Mouse (Mus musculus) activated CD4-positive, CD25-positive, alpha-beta regulatory T cell, adult 4 months (primary cell): Measurements from ENCODE around the gene Clstn1. TPM values are rescaled to one million over a fixed set of nuclear protein-coding genes. Genes with fewer than 3 reads are reported as not detected.

Experiments
- ATAC-seq: one replicate; pipeline ENCODE4 v1.8.0; 2017
- polyA plus RNA-seq, 2 experiments: library from polyadenylated mRNA; unstranded; fragments of 100-300 nt; shearing (Covaris generic); gene quantifications; one replicate each; pipeline ENCODE4 v1.2.1; 2017

The Clstn1 gene
- polyA plus RNA-seq, 2 experiments from 2014 or later, result 4.8 to 4.9 TPM

DNA sequence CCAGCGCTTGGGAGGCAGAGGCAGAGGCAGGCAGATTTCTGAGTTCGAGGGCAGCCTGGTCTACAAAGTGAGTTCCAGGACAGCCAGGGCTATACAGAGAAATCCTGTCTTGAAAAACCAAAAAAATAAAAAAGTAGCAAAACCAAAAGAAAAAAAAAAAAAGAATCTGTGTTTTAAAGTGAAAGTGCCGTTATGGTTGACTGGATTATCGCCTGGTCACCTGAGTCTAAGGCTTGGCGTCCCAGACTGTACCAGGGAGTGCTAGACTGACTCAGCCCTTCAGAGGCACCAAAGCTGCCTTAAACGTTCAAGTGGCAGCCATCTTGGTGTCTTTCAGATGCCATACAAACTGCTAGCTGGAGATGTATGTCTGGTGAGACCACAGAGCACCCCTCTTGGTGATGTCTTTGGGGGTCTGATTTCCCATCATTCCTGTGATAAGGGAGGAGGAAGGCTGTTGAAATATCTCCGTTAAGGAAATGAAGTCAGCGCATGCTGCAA, 49.7 kb downstream of the Clstn1 start:
- no peak for ATAC-seq

DNA sequence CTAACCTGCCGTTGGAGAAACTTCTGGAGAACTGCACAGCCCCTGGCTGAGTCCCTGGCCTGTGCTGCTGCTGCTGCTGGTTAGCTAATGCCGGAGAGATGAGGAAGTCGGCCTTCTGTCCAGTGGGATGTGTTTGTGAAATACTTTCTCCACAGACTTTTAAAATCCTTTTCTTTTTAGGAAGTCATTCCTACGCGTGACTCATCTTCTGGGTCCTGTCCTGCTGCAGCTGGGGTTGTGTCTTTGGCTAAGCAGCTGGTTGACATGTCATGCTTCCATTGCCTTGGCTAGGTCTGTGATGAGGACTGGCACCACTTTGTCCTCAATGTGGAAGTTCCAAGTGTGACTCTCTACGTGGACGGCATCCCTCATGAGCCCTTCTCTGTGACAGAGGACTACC, 51.7 kb downstream of the Clstn1 start:
- ATAC-seq, result no peak

DNA sequence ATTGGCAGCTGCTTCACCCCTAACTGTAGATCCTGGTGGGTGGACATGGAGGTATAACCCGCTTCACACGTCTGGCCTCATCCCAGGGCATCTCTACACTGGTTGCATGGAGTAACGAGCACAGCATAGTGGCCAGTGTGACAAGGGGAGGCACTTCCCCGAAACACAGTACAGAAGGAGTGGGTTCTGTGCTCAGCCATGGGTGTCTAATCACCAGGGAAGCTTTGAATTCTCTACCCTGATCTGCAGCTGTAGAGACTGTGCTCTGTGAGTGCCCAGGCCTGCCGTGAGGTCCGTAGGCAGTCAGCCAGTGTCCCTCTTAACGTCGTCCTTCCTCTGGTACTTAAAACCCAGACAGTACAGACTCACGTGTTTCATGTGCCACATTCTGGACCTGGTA, 54.6 kb downstream of the Clstn1 start:
- ATAC-seq, result no peak

DNA sequence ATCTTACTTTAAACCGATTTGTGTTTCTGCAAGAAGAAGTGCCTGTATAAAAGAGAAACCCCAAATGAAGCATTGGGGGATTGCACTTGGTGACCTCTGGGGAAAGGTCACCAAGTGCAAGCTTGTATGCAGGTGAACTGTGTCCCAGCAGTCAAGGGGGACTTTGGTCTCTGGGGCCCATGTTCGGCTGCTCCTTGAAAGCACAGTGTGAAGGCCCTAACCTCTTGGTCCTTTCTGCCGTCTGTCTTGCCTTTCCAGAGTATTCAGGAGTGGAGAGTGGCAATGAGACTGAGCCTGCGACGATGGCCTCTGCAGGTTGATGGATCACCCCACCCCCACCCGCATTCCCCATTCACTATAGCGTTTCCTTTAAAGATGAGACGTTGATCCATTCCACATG, 55.1 kb downstream of the Clstn1 start:
- no peak for ATAC-seq

DNA sequence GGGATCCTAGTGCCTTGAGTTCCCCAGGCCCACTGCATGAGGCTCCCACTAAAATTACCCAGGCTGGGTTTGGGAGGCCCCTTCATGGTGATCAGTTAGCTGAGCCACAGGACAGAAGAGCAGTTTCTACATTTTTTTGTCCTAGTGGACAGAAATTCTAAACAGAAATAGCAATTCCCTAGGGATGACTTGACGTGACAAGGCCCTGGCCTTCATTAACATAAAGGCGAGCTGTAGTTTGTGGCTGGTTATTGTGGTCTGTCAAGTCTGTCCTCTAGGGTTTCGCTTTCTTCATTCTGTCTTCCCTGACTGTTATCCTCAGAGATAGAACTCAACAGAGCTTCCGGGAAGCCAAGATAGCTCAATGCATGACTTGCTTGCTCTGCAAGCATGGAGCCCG, 55.7 kb downstream of the Clstn1 start:
- no peak for ATAC-seq

DNA sequence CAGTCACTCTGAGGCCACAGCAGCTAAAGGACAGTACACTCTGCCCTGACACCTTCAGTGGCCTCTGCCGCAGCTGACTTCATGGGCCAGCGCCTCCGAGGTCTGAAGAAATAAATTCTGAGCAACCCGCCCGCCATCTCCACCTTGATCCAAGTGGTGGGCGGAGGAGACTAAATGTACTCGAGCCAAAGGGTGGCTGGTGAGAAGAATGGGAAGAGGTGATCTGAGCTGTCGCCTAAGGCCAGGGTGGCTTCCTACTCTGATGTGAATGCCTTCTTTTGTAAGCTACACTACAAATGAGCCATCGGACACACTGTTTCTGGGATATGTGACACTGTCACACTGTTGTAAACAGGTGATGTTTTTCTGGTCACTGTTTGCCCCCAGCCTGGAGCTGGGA, 59.5 kb downstream of the Clstn1 start:
- no peak for ATAC-seq

DNA sequence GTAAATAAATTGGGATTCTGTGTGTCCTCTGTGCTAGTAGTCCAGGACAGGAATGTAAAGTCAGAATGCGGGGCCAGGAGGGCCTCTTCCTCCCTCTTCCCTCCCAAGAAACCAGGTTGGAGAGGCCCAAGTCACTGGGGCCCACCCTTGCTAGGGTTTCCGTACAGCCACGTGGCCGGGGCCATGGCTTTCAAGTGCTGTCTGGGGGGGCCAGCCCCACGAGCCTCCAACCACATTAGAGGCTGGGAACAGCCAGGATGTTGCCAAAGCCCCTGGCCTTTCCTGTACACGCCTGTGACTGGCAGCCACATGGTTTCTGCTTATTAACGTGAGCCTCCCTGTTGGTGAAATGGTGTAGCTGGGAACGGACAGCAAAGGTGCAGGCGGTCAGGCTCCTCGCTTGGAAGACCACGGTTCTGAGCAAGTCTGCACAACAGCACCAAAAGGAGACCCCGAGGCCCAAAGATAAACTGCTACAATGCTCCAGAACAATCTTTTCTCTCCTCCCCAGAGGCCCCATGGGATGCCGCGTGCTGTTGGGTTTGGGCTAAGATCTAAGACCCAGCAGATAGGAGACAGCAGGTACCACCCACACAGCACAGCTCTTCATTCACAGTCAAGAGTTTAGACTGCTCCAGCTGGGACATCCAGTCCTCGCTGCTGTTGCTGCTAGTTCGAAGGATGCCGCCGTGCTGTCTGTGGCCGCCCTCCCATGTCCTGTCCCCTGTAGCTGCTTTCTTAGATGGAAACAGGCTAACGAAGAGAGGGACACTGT, 62.0 kb downstream of the Clstn1 start:
- peak; percentile 57 for ATAC-seq

DNA sequence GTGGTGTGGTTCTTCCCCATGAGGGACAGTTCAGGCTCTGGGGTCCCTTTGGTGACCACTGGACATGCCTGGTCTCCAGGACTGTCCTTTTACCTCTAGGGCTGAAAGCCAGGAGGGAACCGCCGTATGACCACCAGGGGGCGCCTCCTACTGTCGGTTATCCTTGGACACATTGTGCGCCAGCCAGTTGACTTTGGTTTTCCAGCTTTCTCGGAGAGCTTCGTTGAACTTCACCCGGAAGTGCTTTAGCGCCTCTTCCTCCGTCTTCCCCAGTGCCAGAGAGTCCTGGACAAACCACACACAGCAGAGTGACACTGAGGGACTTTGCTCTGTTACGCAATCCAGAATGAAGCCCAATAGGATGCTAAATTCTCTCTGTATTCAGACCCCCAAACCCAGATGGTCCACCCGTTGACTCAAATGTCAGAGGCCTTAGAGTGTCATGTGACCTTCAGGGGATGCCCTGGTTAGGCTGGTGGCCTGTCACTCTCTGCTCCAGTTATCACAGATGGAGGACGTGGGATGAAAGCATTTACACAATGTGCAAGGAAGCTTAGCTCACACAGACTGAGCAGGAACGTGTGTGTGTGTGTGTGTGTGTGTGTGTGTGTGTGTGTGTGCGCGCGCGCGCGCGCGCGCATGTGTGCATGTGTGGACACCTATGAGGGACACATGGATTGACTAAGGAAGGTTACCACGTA, 64.4 kb downstream of the Clstn1 start:
- ATAC-seq, result no peak

DNA sequence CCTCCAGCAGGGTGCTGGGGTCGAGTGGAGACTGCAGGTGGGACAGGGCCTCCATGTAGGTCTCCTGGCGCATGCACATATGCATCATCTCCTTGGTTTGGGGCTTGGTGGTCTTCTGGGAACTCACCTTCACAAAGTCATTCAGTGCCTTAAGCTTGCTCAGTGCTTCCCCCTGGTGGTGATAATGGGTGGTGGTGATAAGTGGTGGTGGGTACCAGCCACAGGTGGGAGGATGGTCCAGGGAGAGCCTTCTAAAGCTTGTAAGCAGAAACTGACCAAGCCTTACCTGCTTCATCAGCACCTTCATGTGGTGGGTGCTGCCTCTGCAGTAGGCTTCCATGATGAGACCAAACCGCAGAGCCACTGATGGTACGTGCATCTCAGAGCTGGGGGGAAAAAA, 68.0 kb downstream of the Clstn1 start:
- no peak for ATAC-seq

DNA sequence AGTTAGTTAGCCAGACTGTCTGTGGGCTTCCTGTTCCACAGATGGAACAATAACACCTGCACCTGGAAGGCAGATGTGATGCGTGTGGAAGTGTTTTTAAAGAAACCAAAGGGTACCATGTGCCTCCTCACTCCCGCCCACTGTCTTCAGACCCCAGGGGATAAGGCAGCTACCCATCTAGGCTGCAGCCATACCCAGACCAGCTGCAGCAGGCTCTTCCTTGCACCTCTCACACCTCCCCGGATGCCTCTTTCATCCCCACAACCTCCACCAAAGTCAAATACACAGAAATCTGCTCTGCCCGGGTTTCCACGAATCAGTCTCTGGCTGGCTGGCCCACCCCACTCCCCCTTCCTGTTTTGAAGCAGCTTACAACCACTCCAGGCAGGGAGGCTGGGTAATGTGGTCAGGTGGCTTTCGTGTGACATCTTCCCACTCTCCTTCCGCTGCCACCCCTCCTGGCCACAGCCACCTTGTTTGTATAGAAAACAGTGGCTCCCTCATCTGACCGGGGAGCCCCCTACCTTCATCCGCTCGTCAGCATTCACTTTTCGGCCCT, 71.7 kb downstream of the Clstn1 start:
- ATAC-seq, result peak; percentile 95

DNA sequence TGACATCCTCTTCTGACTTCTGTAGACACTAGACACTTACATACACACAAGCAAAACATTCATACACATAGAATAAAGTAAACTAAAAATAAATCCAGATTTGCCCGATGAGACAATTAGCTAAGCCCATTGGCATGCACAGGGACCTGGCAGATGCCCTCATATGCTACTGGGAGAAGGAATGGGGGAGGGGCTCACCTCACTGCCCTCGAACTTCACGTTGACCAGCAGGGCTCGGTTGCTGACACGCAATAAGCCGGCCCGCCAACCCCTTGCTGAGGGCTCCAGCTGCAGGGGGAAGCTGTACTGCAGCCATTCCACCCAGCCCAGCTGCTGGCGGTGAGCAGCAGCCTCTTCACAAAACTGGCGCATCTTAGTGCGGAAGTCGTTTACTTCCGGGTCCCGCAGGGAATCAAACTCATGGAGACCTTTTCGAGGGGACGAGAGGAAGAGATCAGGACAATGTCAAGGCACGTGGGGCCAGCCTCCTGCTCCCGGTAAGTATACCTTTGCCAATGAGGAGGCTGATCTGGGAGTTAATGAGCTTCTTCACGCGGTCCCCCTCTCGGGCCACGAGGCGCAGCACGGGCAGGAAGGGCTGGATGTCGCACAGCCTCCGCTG, 73.3 kb downstream of the Clstn1 start:
- no peak for ATAC-seq

DNA sequence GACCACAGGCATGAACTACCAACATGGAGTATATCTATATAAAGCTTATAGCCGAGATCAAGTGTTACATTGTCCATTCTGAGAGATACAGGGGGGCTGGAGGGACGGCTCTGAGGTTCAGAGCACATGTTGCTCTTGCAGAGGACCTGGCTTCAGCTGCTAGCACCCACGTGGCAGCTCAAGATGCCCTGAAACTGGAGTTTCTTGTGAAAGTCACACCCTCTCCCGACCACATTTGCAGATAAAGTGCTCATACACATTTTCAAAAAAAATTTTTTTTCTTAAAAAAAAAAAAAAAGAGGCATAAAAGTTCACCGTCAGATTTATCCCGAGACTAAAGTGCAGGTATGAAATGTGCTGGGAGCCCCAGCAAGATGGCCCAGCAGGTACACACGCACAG, 74.3 kb downstream of the Clstn1 start:
- ATAC-seq, result no peak

DNA sequence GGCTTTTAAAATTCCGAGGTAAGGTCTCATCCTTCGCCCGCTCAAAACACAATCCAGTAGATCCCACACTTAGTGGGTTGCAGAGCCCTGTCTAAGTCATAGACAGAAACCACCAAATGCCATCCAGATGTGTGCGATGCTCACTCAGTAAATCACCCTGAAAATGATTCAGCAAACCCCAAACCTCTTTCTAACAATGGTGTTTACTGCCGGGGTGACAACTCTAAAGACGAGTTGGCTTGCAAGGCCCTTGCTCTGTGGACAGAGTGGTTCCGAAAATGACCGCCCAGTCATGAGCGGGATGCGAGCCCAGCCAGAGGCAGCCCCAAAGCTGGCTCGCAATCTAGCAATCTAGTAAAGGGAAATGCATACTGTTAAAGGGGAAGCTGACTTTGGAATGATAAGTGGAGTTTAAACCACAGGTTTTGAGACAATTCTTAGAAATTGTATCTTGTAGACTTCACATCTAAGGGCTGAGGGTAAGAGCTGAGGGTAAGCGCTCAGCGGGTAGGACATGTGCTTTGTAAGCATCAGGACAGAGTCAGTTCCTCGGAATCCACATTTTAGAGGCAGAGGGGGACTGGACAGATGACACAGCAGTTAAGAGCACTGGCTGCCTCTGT, 75.8 kb downstream of the Clstn1 start:
- ATAC-seq, result no peak

DNA sequence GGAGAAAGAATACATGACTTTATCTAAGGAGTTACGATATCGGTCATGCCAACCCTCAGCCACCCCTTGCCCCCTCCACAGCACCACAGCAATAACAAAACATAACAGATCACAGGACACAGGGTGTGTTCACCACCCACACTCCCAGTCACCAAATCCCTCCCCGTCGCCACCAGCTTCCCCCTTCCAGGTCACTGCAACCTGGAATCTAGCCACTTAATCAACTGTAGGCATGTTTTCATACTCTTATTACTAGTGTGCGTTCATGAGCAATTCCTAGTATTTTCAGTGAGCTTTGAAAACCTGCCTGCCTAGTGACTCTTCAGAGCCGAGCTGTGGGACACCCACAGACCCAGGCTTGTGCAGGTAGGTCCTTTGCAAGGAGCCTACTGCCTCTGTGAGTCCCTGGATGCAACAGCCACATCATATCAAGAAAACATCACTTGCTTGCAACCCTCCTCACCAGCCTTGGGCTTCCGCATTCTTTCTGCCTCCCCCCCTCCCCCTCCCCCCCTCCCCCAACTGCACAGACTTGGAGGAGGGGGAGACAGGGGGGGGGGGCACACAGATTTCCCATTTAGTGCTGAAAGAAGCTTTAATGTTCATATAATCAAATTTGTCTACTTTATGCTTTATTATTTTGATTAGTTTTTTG, 77.7 kb downstream of the Clstn1 start:
- ATAC-seq, result peak; percentile 56

DNA sequence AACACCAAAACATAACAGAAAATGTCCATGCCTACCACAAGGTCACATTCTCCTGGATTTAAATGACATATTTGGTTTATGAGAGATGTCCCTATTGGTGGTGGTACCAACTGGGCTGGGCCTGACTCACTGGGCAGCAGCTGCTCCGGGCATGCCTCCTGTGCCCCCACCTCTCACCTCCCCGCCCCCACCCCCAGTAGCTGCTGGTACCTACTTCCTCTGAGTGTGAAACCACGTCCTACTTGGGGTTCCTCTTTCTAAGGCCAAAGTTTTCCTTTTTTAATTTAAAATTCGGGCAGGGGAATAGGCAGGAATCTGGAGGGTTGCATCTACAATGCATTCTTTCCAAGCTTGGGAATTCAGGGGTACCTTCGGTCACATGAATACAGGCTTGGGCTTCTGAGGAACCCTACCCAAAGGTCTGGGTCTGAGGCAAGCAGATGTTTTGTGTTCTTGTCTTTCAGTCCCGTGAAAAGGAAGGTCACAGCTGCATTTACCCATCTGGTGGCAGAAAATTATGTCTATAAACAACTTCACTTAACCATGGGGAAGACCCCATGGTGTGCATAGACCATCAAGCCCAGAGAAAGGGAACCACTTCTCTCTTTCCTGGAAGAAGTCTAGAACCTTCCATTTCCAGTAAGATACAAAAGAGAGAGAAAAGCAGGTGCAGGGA, 78.9 kb downstream of the Clstn1 start:
- no peak for ATAC-seq

DNA sequence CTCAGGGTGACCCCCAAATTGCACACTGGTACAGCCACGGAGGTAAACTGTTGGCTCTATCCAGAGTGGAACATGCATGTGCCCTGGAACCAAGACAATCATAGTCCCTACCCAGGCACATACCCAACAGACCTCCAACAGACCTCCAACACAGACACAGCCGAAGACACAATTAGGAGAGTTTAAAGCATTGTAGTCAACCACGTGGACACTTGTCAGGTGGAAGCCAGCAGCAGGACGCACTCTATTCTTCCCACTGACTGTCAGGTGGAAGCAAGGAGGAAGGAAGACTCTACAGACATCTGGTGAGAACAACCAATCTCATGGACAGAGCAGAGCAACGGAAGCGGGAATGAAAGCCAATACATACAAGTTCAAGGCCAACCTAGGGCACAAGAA, 79.4 kb downstream of the Clstn1 start:
- no peak for ATAC-seq

DNA sequence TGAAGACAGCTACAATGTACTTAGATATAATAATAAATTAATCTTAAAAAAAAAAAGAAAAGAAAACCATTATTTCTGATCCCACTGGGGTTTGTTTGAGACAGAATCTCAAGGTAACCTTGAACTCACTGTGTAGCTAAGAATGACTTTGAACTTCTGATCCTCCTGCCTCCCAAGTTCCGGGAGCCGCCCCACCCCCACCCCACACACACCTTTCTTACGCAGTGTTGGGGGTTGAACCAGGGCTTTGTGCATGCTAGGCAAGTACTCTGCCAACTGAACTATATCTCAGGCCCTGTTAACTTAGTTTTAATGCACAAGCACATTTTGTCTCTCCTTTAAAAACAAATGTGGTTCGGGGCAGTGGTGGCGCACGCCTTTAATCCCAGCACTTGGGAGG, 84.9 kb downstream of the Clstn1 start:
- no peak for ATAC-seq

DNA sequence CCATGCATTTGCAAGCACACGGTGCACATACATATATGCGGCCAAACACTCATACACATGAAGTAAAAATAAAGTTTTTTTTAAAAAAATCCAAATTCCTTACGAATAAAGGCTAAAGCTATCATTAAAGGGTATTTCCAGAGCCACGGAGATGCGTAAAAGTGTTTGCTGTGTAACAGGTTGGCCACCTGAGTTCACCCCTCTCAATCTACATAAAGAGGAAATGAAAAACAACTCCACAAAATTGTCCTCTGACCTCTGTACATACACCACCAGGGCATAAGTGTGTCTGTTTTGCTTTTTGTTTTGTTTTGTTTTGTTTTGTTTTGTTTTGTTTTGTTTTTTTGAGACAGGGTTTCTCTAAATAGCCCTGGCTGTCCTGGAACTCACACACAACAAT, 86.5 kb downstream of the Clstn1 start:
- ATAC-seq, result no peak

DNA sequence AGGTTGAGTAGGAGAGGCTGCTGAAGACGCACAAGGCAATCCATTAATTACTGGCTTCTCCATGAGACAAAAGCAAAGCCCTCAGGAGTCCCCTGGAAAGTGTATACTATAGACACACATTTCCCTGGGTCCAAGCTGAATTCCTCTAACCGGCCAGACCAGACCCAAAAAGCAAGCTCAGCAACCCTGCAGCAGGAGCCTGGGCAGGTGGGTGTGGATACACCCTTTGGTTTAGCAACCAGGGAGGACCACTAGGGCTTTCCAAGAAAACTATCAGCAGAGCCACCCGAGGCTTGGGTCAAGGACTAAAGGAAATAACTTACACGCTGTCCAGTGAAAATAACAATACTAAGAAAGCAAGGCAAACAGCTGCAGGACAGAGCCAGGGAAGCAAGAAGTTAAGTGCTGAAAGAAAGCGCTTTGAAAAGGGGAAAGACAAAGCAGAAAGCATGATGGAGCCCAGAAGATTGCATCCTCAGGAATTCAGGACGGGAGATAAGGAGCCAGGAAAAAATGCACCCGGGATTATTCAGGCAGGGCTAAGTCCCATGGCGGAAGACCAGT, 88.6 kb downstream of the Clstn1 start:
- no peak for ATAC-seq

DNA sequence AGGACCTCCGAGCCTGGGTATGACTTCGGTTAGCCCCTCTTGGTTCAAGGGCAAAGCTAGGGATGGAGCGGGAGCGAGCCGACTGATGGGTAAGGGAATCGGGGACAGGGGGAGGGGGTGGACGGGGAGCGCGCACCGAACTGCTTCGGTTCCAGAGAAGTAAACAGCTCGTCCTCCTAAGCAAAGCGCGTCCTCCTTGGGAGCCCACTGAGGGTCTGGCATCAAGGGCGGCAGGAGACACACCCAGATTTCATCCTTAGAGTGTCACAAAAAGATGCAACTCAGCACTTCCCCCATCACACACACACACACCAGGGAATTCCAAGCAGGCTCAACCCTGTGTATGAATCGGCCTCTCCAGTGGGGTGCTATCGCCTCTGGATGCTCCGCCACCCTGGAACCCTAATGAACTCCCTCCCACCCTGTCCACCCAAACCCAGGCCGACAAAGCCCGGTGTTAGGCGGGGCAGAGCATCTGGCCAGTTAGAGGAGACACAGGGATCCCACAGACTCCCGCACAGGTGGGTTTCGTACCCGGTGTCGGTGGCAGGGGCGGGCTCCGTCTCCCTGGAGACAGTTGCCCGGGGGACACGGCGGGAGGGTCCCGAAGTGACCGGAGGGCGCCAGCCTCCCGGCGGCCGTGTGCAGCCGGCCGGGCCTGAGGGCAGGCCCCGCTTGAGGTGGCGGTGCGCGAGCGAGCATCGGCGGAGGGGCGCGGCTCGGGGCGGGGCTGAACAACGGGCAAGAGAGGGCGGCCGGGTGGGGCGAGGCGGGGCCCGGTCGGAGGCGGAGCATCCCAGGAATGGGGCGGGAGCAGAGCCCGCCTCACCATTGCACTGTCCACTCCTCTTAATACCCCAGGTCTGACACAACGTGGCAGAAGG, 89.4 kb downstream of the Clstn1 start:
- no peak for ATAC-seq
